Mouse (Mus musculus) monocyte, adult 59 days (primary cell): ENCODE measurements around the gene H2-M10.3. TPM values are rescaled to one million over a fixed set of nuclear protein-coding genes. Genes with fewer than 3 reads are reported as not detected.

Experiments used
- total RNA-seq, 2 experiments: library from RNA; stranded (reverse); gene quantifications; one replicate each; pipeline ENCODE4 v1.2.4; 2023

H2-M10.3 gene
- not detected for total RNA-seq

DNA sequence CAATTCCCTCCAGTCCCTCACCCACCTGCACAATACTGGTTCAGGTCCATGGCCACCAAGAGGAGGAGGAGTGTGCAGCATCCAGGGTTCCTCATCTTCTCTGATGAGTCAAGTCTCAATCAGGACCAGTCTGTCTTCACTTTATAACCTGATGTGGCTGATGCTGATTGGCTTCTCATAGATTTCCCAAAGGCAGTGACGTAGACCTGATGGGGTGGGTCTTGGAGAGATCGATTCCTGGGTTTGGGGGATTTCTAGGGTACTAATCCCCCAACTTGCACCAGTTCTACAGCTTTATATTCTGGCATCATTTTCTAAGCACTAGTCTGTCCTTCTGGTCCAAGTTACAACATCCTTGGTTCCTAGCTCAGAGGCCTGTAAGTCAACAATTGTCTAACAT, at the start of gene H2-M10.3:
Gene H2-M10.3, minus strand, starts transcription at position 101 of the 400 bp plus-strand sequence.

DNA sequence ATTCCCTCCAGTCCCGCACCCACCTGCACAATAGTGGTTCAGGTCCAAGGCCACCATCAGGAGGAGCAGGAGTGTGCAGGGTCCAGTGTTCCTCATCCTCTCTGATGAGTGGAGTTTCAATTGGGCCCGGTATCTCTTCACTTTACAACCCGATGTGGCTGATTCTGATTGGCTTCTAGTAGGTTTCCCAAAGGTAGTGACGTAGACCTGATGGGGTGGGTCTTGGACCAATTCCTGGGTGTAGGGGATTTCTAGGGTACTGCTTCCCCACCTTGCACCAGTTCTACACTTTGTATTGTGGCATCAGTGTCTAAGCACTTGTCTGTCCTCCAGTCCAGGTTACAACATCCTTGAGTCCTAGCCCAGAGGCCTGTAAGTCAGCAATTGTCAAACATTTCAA, 42.2 kb downstream of the H2-M10.3 start, which contains the start of gene H2-M10.1:
Gene H2-M10.1, minus strand, starts transcription at position 101 of the 400 bp plus-strand sequence.

Other genes with a start within 250 kb of the H2-M10.3 start
- 1 to 10 TPM; 2.0 to 2.6 TPM for gene Gm19684, start 246.7 kb downstream of the H2-M10.3 start, total RNA-seq
- 10 to 100 TPM; 10.6 to 10.8 TPM for gene Gm7030, start 239.0 kb downstream of the H2-M10.3 start, total RNA-seq
- gene Gm8909, start 199.9 kb downstream of the H2-M10.3 start, total RNA-seq: not detected
- not detected for gene H2-T3, start 178.1 kb downstream of the H2-M10.3 start, total RNA-seq
- 10 to 100 TPM; 49.5 to 53.5 TPM for gene Rpp21, start 110.3 kb downstream of the H2-M10.3 start, total RNA-seq
- 10 to 100 TPM; 25.7 to 30.4 TPM for gene Trim39, start 96.2 kb downstream of the H2-M10.3 start, total RNA-seq
- not detected for gene H2-M10.2, start 81.9 kb downstream of the H2-M10.3 start, total RNA-seq
- not detected for gene H2-M10.1, start 42.3 kb downstream of the H2-M10.3 start, total RNA-seq
- not detected for gene H2-M10.4, start 93.9 kb upstream of the H2-M10.3 start, total RNA-seq
- gene H2-M11, start 178.7 kb upstream of the H2-M10.3 start, total RNA-seq: not detected